Mouse (Mus musculus): ENCODE results near the gene Dock3. TPM values are rescaled to one million over a fixed set of nuclear protein-coding genes. Genes with fewer than 3 reads are reported as not detected.

The Dock3 gene
- polyA plus RNA-seq, 1 experiment from 2014 or later = 1.0 TPM

- Histone ChIP-seq H3K4me2 (no peak overlapping the region), H3K4me3 (replicated peaks) (no peak overlapping the region), H3K27ac (no peak overlapping the region), H3K4me1 (replicated peaks) (peaks cover 55% of the 10 kb centered on the region), H3K27me3 (no peaks in the 10 kb centered on the region), H3K9me3 (no peaks in the 10 kb centered on the region), H3K36me3 (peaks cover 55% of the 10 kb centered on the region), H3K9ac (replicated peaks) (no peak overlapping the region)
- WGBS = 96% methylated on average over 3 of the region's 3 CpGs
- ATAC-seq (ENCODE audit: insufficient number of reproducible peaks, insufficient read depth, low FRiP score, low TSS enrichment, low read depth) = no peak
These were observed 343.4 kb downstream of the Dock3 start for GRCm38 (mm10) chr9:106888346-106888745.

- H3K4me3 ChIP-seq (replicated peaks) = peak within 1 kb of the TSS; percentile 96
- H3K9ac ChIP-seq (replicated peaks) = peak within 1 kb of the TSS; percentile 99
- WGBS = 2% methylated on average over 101 of the region's 101 CpGs
- ATAC-seq (ENCODE audit: insufficient number of reproducible peaks, insufficient read depth, low FRiP score, low TSS enrichment, low read depth) = peak; percentile 53
- peak within 1 kb of the TSS; percentile 93 for H3K27ac ChIP-seq
- no peaks in the 10 kb centered on the region for H3K9me3 ChIP-seq
- H3K4me2 ChIP-seq = peak within 1 kb of the TSS; percentile 98
- peaks cover 64% of the 10 kb centered on the region for H3K4me1 ChIP-seq (replicated peaks)
- peaks cover 68% of the 10 kb centered on the region for H3K36me3 ChIP-seq
- no peaks in the 10 kb centered on the region for H3K27me3 ChIP-seq
These were observed 344.6 kb downstream of the Dock3 start, which contains the start of gene Rbm15b for GRCm38 (mm10) chr9:106886828-106887702. TSS of gene Rbm15b (minus strand) at chr9:106887428.

GRCm38 (mm10) chr9:106885901-106886731 is 345.6 kb downstream of the Dock3 start:
- peak overlapping the region; percentile 96 for H3K4me3 ChIP-seq (replicated peaks)
- peaks cover 77% of the 10 kb centered on the region for H3K36me3 ChIP-seq
- H3K27me3 ChIP-seq = no peaks in the 10 kb centered on the region
- H3K9me3 ChIP-seq = no peaks in the 10 kb centered on the region
- H3K4me2 ChIP-seq = peak overlapping the region; percentile 98
- ATAC-seq (ENCODE audit: insufficient number of reproducible peaks, insufficient read depth, low FRiP score, low TSS enrichment, low read depth) = no peak
- peaks cover 73% of the 10 kb centered on the region for H3K4me1 ChIP-seq (replicated peaks)
- WGBS = under 1% methylated on average over 82 of the region's 107 CpGs
- H3K9ac ChIP-seq (replicated peaks) = peak overlapping the region; percentile 99
- H3K27ac ChIP-seq = peak overlapping the region; percentile 93

- H3K4me3 ChIP-seq (replicated peaks) = peak overlapping the region; percentile 96
- H3K27me3 ChIP-seq = no peaks in the 10 kb centered on the region
- H3K27ac ChIP-seq = peak overlapping the region; percentile 93
- ATAC-seq (ENCODE audit: insufficient number of reproducible peaks, insufficient read depth, low FRiP score, low TSS enrichment, low read depth) = no peak
- 21% methylated on average over 44 of the region's 44 CpGs for WGBS
- peak overlapping the region; percentile 99 for H3K9ac ChIP-seq (replicated peaks)
- H3K4me1 ChIP-seq (replicated peaks) = peaks cover 67% of the 10 kb centered on the region
- no peaks in the 10 kb centered on the region for H3K9me3 ChIP-seq
- H3K4me2 ChIP-seq = peak overlapping the region; percentile 98
- peaks cover 76% of the 10 kb centered on the region for H3K36me3 ChIP-seq
These were observed 346.5 kb downstream of the Dock3 start for GRCm38 (mm10) chr9:106884996-106885900.

GRCm38 (mm10) chr9:106884306-106884705 is 347.4 kb downstream of the Dock3 start:
- Histone ChIP-seq H3K9ac (replicated peaks) (peak overlapping the region; percentile 99), H3K36me3 (peaks cover 74% of the 10 kb centered on the region), H3K9me3 (no peaks in the 10 kb centered on the region), H3K4me1 (replicated peaks) (peaks cover 59% of the 10 kb centered on the region), H3K4me3 (replicated peaks) (peak overlapping the region; percentile 96), H3K27ac (0 out of 2 replicates have a peak overlapping the region, but pooled peaks have one; percentile 9), H3K4me2 (peak overlapping the region; percentile 98), H3K27me3 (no peaks in the 10 kb centered on the region)
- ATAC-seq (ENCODE audit: insufficient number of reproducible peaks, insufficient read depth, low FRiP score, low TSS enrichment, low read depth) = no peak
- 28% methylated on average over 16 of the region's 16 CpGs for WGBS

GRCm38 (mm10) chr9:106883085-106883484 is 348.6 kb downstream of the Dock3 start:
- no peak overlapping the region; the same call in 1 of the 2 replicates for H3K9ac ChIP-seq (replicated peaks)
- no peaks in the 10 kb centered on the region for H3K9me3 ChIP-seq

GRCm38 (mm10) chr9:106882176-106882575 is 349.5 kb downstream of the Dock3 start:
- 81% methylated on average over 4 of the region's 4 CpGs for WGBS
- H3K27ac ChIP-seq = no peak overlapping the region
- peaks cover 74% of the 10 kb centered on the region for H3K36me3 ChIP-seq
- H3K4me2 ChIP-seq = no peak overlapping the region
- H3K4me1 ChIP-seq (replicated peaks) = peaks cover 48% of the 10 kb centered on the region
- no peak for ATAC-seq (ENCODE audit: insufficient number of reproducible peaks, insufficient read depth, low FRiP score, low TSS enrichment, low read depth)
- no peaks in the 10 kb centered on the region for H3K27me3 ChIP-seq
- no peak overlapping the region for H3K9ac ChIP-seq (replicated peaks)
- H3K9me3 ChIP-seq = no peaks in the 10 kb centered on the region
- H3K4me3 ChIP-seq (replicated peaks) = no peak overlapping the region

More at GRCm38 (mm10) chr9:106883085-106883484, 348.6 kb downstream of the Dock3 start:
- Histone ChIP-seq H3K4me1 (replicated peaks) (peaks cover 54% of the 10 kb centered on the region), H3K4me2 (peak overlapping the region; percentile 98), H3K27ac (no peak overlapping the region), H3K36me3 (peaks cover 74% of the 10 kb centered on the region), H3K4me3 (replicated peaks) (peak overlapping the region; percentile 18), H3K27me3 (no peaks in the 10 kb centered on the region)
- no peak for ATAC-seq (ENCODE audit: insufficient number of reproducible peaks, insufficient read depth, low FRiP score, low TSS enrichment, low read depth)
- WGBS = 74% methylated on average over 3 of the region's 3 CpGs

GRCm38 (mm10) chr9:106881071-106881755 is 350.5 kb downstream of the Dock3 start:
- Histone ChIP-seq H3K9me3 (no peaks in the 10 kb centered on the region), H3K27ac (0 out of 2 replicates have a peak overlapping the region, but pooled peaks have one; percentile 17), H3K4me2 (no peak overlapping the region), H3K27me3 (no peaks in the 10 kb centered on the region), H3K4me3 (replicated peaks) (no peak overlapping the region), H3K36me3 (peaks cover 83% of the 10 kb centered on the region), H3K9ac (replicated peaks) (0 out of 2 replicates have a peak overlapping the region, but pooled peaks have one; percentile 12), H3K4me1 (replicated peaks) (peaks cover 47% of the 10 kb centered on the region)
- no peak for ATAC-seq (ENCODE audit: insufficient number of reproducible peaks, insufficient read depth, low FRiP score, low TSS enrichment, low read depth)
- WGBS = 55% methylated on average over 4 of the region's 4 CpGs

- Histone ChIP-seq H3K27ac (no peak overlapping the region), H3K9ac (replicated peaks) (no peak overlapping the region), H3K27me3 (no peaks in the 10 kb centered on the region), H3K4me3 (replicated peaks) (no peak overlapping the region), H3K36me3 (peaks cover 88% of the 10 kb centered on the region), H3K4me2 (no peak overlapping the region), H3K9me3 (no peaks in the 10 kb centered on the region), H3K4me1 (replicated peaks) (peaks cover 34% of the 10 kb centered on the region)
- 86% methylated on average over 4 of the region's 4 CpGs for WGBS
- ATAC-seq (ENCODE audit: insufficient number of reproducible peaks, insufficient read depth, low FRiP score, low TSS enrichment, low read depth) = no peak
These were observed 352.2 kb downstream of the Dock3 start for GRCm38 (mm10) chr9:106879471-106879870.

GRCm38 (mm10) chr9:106876666-106877065 is 355.0 kb downstream of the Dock3 start:
- 83% methylated on average over 3 of the region's 3 CpGs for WGBS
- H3K27me3 ChIP-seq = no peaks in the 10 kb centered on the region
- no peak overlapping the region for H3K4me3 ChIP-seq (replicated peaks)
- H3K4me1 ChIP-seq (replicated peaks) = peaks cover 8% of the 10 kb centered on the region
- no peak overlapping the region for H3K9ac ChIP-seq (replicated peaks)
- no peak overlapping the region for H3K27ac ChIP-seq
- no peak overlapping the region for H3K4me2 ChIP-seq
- peaks cover 88% of the 10 kb centered on the region for H3K36me3 ChIP-seq
- H3K9me3 ChIP-seq = no peaks in the 10 kb centered on the region
- ATAC-seq (ENCODE audit: insufficient number of reproducible peaks, insufficient read depth, low FRiP score, low TSS enrichment, low read depth) = no peak

Data from limb, embryonic 12.5 days (tissue).